In the genomic region with DNA sequence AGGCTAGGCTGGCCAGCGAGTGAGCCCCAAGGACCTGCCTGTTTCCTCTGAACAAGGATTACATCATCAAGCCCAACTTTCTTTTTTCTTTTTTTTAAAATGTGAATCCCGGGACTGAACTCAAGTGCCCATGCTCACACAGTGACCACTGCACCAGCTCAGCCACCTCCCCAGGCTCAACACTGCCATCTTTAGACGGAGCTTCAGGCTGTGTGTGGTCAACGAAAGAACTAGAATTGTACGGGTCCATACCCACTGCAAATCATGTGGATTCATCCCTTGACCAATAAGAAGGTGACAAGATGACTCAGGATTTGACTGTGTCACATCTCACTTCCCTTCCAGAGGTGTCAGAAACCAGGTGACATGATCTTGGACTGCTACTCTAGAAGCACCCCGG, we compare ENCODE assay signal across 20 mouse cellular contexts. TPM values are rescaled to one million over a fixed set of nuclear protein-coding genes. Genes with fewer than 3 reads are reported as not detected.
DNase-seq lines count a peak whose midpoint lies in the region; ATAC-seq and TF ChIP-seq lines count a peak whose summit lies in the region.
"Had no signal": no experiment of that assay in that cellular context is flagged by ENCODE, and none has a peak within 500 bp of the region (broad histone marks: within the 10 kb centered on the region; RNA-seq: fewer than 3 reads in every experiment).

No protein-coding gene starts in this region.

- no peak for TF ChIP-seq EP300 in stomach, postnatal 0 days (optimal IDR thresholded peaks at IDR 0.05)

- no peak overlapping the region for H3K4me2 ChIP-seq in stomach, postnatal 0 days (replicated peaks; ENCODE audit: low read depth)
- H3K4me2 ChIP-seq: embryonic facial prominence, embryonic 13.5 days; forebrain, embryonic 12.5 days; limb, embryonic 12.5 days; liver, embryonic 11.5 days; midbrain, embryonic 13.5 days had no signal

- no peak overlapping the region for H3K9ac ChIP-seq in stomach, postnatal 0 days (ENCODE audit: low read length)
- H3K9ac ChIP-seq: embryonic facial prominence, embryonic 13.5 days; forebrain, embryonic 12.5 days; limb, embryonic 12.5 days; liver, postnatal 0 days; midbrain, embryonic 13.5 days had no signal

- intact Hi-C loops in gastrocnemius, postnatal 14 days (cut with DNase I; ENCODE audit: low total_unique reads), result loop anchor here (5.0 kb wide), 1 partner anchor 107 kb away; no protein-coding TSS in a partner anchor

- no peak overlapping the region for H3K27ac ChIP-seq in layer of hippocampus, adult 2 months
- no peak overlapping the region for H3K27ac ChIP-seq in stomach, postnatal 0 days (replicated peaks)
- H3K27ac ChIP-seq: embryonic facial prominence, embryonic 13.5 days; forebrain, embryonic 12.5 days; heart, embryonic 10.5 days; limb, embryonic 12.5 days; midbrain, embryonic 13.5 days had no signal

- H3K9me3 ChIP-seq in stomach, postnatal 0 days (ENCODE audit: control insufficient read depth, low read length), result no peaks in the 10 kb centered on the region
- H3K9me3 ChIP-seq: embryonic facial prominence, embryonic 13.5 days; forebrain, embryonic 12.5 days; heart, embryonic 10.5 days; limb, embryonic 12.5 days; midbrain, embryonic 13.5 days had no signal

- peak; percentile 24 to 41 for DNase-seq in gastrocnemius, adult 8-10 months (ENCODE audit: low spot score in 2 of 2)
- DNase-seq in gastrocnemius, postnatal 14 days, result no peak
- no peak for DNase-seq in layer of hippocampus, adult 2 months (ENCODE audit: low spot score in 2 of 2)
- DNase-seq in layer of hippocampus, postnatal 10 days (ENCODE audit: low spot score in 2 of 2), result no peak
- peak; percentile 42 for DNase-seq in brain, adult 2 months (ENCODE audit: low read depth, low spot score)
- DNase-seq in stomach, postnatal 0 days (ENCODE audit: low spot score), result no peak
- DNase-seq in adrenal gland, postnatal 25 days, result no peak

- 71% methylated on average over 6 of the region's 6 CpGs for WGBS in stomach, postnatal 0 days

- peak; percentile 43 for TF ChIP-seq CTCF in layer of hippocampus, adult 2 months (conservative IDR thresholded peaks at IDR 0.05)
- TF ChIP-seq CTCF in stomach, postnatal 0 days (IDR thresholded peaks at IDR 0.05; ENCODE audit: low read depth), result peak; percentile 50

- no peaks in the 10 kb centered on the region for H3K4me1 ChIP-seq in stomach, postnatal 0 days (replicated peaks; ENCODE audit: control insufficient read depth, insufficient read depth)

- H3K27me3 ChIP-seq in stomach, postnatal 0 days (ENCODE audit: control insufficient read depth, insufficient read depth, low read length), result no peaks in the 10 kb centered on the region
- H3K27me3 ChIP-seq: embryonic facial prominence, embryonic 13.5 days; forebrain, embryonic 12.5 days; midbrain, embryonic 13.5 days had no signal

- no peak overlapping the region for H3K4me3 ChIP-seq in layer of hippocampus, adult 2 months
- H3K4me3 ChIP-seq in stomach, postnatal 0 days (ENCODE audit: low read depth, low read length), result no peak overlapping the region
- H3K4me3 ChIP-seq: embryonic facial prominence, embryonic 13.5 days; erythroblast, embryonic 14.5 days; forebrain, embryonic 12.5 days; heart, embryonic 10.5 days; limb, embryonic 12.5 days; midbrain, embryonic 13.5 days had no signal

- no peak for ATAC-seq in stomach, postnatal 0 days (ENCODE audit: low FRiP score, low TSS enrichment)
- ATAC-seq: liver, postnatal 0 days had no signal

- H3K36me3 ChIP-seq in stomach, postnatal 0 days (ENCODE audit: control insufficient read depth, insufficient read depth, low read length), result no peaks in the 10 kb centered on the region
- H3K36me3 ChIP-seq: embryonic facial prominence, embryonic 13.5 days; forebrain, embryonic 12.5 days; heart, embryonic 10.5 days; limb, embryonic 12.5 days; midbrain, embryonic 13.5 days had no signal

RNA-seq across cellular contexts. Expression of gene Abcc8, which starts 24.9 kb away (rescaled TPM):
- 1 to 10 TPM; 3.0 to 6.3 (median 4.2) TPM for total RNA-seq in gastrocnemius, adult 8-10 months (2022)
- 1 to 10 TPM; 3.5 to 4.6 TPM for total RNA-seq in gastrocnemius, postnatal 14 days (2021)
- total RNA-seq in layer of hippocampus, adult 2 months (2021), result 10 to 100 TPM; 52.2 to 63.1 TPM
- 10 to 100 TPM; 41.9 to 42.6 TPM for total RNA-seq in layer of hippocampus, postnatal 10 days (2021)
- polyA plus RNA-seq in stomach, postnatal 0 days (2015; fragmentation: Nextera tagmentation; extraction: Ambion mirVana), result 3.6 and 4.0 TPM in 2 replicates
- total RNA-seq in adrenal gland, postnatal 25 days (2021), result 1.0 and 1.8 TPM in 2 replicates
- total RNA-seq: megakaryocyte, adult 5-6 weeks had no signal
- polyA plus RNA-seq: erythroblast, embryonic 14.5 days had no signal

RNA-seq across cellular contexts. Expression of gene Ush1c, which starts 33.5 kb away (rescaled TPM):
- 10 to 100 TPM in 1 of 4 experiments, 1 to 10 TPM in 3; 5.6 to 11.4 (median 7.0) TPM for total RNA-seq in gastrocnemius, adult 8-10 months (2022)
- total RNA-seq in gastrocnemius, postnatal 14 days (2021), result 1 to 10 TPM; 2.2 to 3.0 TPM
- total RNA-seq in layer of hippocampus, adult 2 months (2021), result under 1 TPM; 0.23 to 0.54 TPM
- under 1 TPM in 1 of 2 experiments, not detected in 1; 0.21 TPM for total RNA-seq in layer of hippocampus, postnatal 10 days (2021)
- polyA plus RNA-seq in stomach, postnatal 0 days (2015; fragmentation: Nextera tagmentation; extraction: Ambion mirVana), result 1.4 and 2.1 TPM in 2 replicates
- total RNA-seq in adrenal gland, postnatal 25 days (2021), result 2.5 and 2.7 TPM in 2 replicates
- polyA plus RNA-seq: erythroblast, embryonic 14.5 days; spleen, adult 2 months had no signal

RNA-seq across cellular contexts. Expression of gene Otog, which starts 36.0 kb away (rescaled TPM):
- under 1 TPM; 0.39 to 0.88 (median 0.65) TPM for total RNA-seq in gastrocnemius, adult 8-10 months (2022)
- total RNA-seq in gastrocnemius, postnatal 14 days (2021), result under 1 TPM; 0.31 to 0.33 TPM
- total RNA-seq in layer of hippocampus, adult 2 months (2021), result under 1 TPM; 0.20 to 0.25 TPM
- total RNA-seq in layer of hippocampus, postnatal 10 days (2021), result under 1 TPM; 0.07 TPM
- 0.01 TPM in 1 of 2 replicates, not detected in the other for polyA plus RNA-seq in stomach, postnatal 0 days (2015; fragmentation: Nextera tagmentation; extraction: Ambion mirVana)
- 2.3 and 2.4 TPM in 2 replicates for total RNA-seq in adrenal gland, postnatal 25 days (2021)
- total RNA-seq: megakaryocyte, adult 5-6 weeks had no signal
- polyA plus RNA-seq: erythroblast, embryonic 14.5 days; forebrain, embryonic 12.5 days; heart, embryonic 10.5 days; heart, embryonic 16.5 days; liver, embryonic 11.5 days; liver, postnatal 0 days; neural tube, embryonic 11.5 days; spleen, adult 2 months; stomach, embryonic 14.5 days had no signal

Comparison
In these comparisons a context has a peak if more than half of its experiments do, and no peak if none do; other contexts are left out.
1. DNase-seq: peak in gastrocnemius, adult 8-10 months (2 of 2) and brain, adult 2 months (single experiment); none in gastrocnemius, postnatal 14 days (single experiment), layer of hippocampus, adult 2 months (0 of 2), layer of hippocampus, postnatal 10 days (0 of 2), stomach, postnatal 0 days (single experiment) and adrenal gland, postnatal 25 days (single experiment).
2. RNA of gene Abcc8, which starts 24.9 kb away (total RNA-seq): 52.2 to 63.1 TPM in layer of hippocampus, adult 2 months and 41.9 to 42.6 TPM in layer of hippocampus, postnatal 10 days; 3.5 to 4.6 TPM in gastrocnemius, postnatal 14 days, 3.0 to 6.3 TPM in gastrocnemius, adult 8-10 months and 1.0 to 1.8 TPM in adrenal gland, postnatal 25 days; every median in the first group is over 4 times any median in the second.